Mouse (Mus musculus) bone marrow, adult 2 months (tissue): ENCODE measurements at regions not wholly inside any gene's neighbourhood (a gene's known extent, or its start where the extent isn't known, plus 50 kb on each side); places are given as distances from the start of the nearest gene placed in this dataset.

Experiments
- CTCF ChIP-seq: fragments of 200-500 bp; IDR thresholded peaks from 2 replicates; pipeline ENCODE4 v1.5.1; 2011; ENCODE audit warnings: low read length, control low read depth; ENCODE audit not compliant: control insufficient read depth, insufficient read depth
- POLR2A ChIP-seq: fragments of 200-500 bp; IDR thresholded peaks from 2 replicates; pipeline ENCODE4 v1.6.1; 2011; ENCODE audit warnings: low read depth, mild to moderate bottlenecking, control low read depth, low read length, borderline replicate concordance; ENCODE audit not compliant: control insufficient read depth

DNA sequence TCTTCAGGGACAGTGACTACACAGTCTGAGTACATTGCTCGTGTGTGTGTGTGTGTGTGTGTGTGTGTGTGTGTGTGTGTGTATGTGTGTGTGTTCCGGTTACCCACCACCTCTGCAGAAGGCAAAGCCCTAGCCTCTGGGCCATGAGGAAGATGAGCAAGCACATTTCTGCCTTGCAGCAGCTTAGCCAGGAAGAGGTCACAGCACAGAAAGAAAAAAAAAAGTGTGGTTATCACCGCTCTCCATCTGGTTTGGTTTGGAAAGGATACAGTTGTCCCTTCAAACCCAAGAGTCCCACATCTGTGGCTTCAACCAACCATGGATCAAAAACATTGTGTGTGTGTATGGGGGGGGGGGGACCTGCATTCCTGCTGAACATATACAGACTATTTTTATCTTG is 102.5 kb upstream of the Rreb1 start:
- no peak for TF ChIP-seq CTCF
- TF ChIP-seq POLR2A, result no peak
